Mouse (Mus musculus) c-Kit-positive CD71-positive TER-119-negative erythroid progenitor cells, embryonic 14.5 days (primary cell): Measurements from ENCODE around the gene Gm3642.
"Not testable (repeated sequence)": the region's sequence is repeated elsewhere in the genome, so short reads cannot be mapped to it uniquely, and the experiment has no call there.

ENCODE experiments used
- DNase-seq: peaks from one replicate; pipeline ENCODE4 v3.0.0-alpha.2; 2013; ENCODE audit warnings: low read depth

Gene Gm3642

DNA sequence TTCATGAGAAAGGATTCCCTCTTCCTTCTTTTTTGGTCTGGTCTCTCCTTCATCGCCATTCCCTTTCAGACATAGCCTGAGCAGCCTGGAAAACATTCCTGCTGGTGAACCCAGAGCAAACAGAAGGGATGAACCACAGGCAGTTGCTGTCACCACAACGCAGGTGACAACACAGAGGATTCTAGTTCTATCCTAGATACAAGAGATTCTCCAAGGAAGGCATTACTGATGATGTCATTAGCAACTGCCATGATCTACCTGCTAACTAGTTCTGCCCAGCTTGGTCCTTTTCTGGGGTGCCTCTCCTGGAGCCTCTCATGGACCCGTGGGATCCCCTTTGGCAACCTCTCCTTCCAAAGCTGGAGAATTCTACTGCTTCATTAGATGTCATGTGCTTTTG, at the start of gene Gm3642:
Gene Gm3642, minus strand, starts transcription at position 101 of the 400 bp plus-strand sequence.
- DNase-seq: not testable (repeated sequence)

DNA sequence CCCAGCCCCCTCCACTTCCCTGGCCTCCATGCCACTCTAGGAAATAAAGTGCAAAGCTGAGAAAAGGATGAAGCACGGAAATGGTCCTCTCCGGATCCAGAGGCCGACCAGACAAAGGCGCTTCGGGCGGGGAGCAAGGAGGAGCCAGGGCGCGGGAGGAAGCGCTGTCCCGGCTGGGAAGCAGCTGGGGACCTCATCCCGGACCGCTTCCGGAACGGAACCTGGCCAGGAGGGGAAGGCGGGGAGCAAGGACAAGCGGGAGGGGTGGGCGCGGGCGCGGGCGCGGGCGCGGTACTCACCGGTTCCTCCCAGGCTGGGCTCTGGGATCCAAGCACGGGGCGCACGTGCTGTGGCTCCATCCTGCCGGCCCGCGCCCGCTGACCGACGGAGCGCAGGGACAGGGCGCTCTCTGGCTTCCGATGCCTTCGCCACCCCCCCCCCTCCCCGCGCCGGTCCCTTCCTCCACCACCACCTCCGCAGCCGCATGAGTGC, 49.5 kb upstream of the Gm3642 start, which contains the start of gene Gm3667:
Gene Gm3667, minus strand, starts transcription at position 442 of the 492 bp plus-strand sequence.
- DNase-seq: not testable (repeated sequence)

DNA sequence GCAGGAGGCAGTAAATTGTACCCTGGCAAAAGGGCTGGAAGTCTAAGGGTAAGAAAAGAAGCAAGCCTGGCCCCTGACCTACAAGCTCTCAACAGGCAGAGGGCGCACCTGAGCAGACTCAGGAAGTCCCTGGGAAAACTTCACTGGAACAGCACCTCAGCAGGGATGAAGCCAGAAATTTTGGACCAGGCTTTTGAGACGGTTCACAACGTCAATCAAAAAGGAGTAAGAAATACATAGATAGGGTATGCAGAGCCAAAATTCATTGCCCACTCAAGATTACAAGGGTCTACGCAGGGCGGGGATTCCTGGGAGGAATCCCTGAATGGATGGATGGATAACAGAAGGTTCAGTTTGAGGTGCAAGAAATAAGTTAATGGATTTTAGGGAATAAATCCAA, 48.7 kb upstream of the Gm3642 start:
- DNase-seq: not testable (repeated sequence)

DNA sequence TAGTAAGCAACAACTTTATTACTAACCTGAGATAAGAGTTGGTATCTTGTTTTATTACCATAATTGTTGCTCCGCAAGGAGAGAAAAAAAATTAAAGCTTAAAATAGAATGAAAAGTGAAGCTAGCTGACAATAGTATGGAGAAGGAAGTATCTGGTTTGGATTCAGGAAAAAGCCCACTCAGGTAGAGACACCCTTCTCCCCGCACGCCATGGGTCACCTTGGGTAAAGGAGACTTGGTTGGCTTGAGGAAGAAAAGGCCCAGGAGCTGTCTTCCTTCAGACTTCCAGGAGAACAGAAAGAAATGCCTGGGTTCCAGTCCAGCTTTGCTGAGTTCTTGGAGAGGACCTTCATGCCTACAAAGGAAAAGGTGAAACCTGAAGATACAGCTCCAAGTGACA, 16.8 kb downstream of the Gm3642 start:
- not testable (repeated sequence) for DNase-seq
